Comparison of ENCODE assay signal across 10 mouse cellular contexts in genomic region chr15:81015068-81015744, GRCm38 (mm10).
"Had no signal": no experiment of that assay in that cellular context is flagged by ENCODE, and none has a peak within 500 bp of the region (broad histone marks: within the 10 kb centered on the region; RNA-seq: fewer than 3 reads in every experiment).

No protein-coding gene starts in this region.

- DNase-seq: kidney, adult 8-10 months; kidney, postnatal 25 days; lung, embryonic 14.5 days; lung, postnatal 10 days; lung, postnatal 4 days; right cerebral cortex, adult 18-20 months; right cerebral cortex, postnatal 25 days had no signal

- ATAC-seq: intestine, postnatal 0 days; liver, embryonic 12.5 days; midbrain, embryonic 16.5 days had no signal
